Mouse (Mus musculus) spleen, adult 18-20 months (tissue): ENCODE data around the gene Mau2.
"Not testable (repeated sequence)": the region's sequence is repeated elsewhere in the genome, so short reads cannot be mapped to it uniquely, and the experiment has no call there.

ENCODE experiments used
- DNase-seq, 2 experiments: peaks; one replicate each; pipeline ENCODE4 v3.0.0; 2022; ENCODE audit warnings: mixed read lengths in 2 of 2

The Mau2 gene

GRCm38 (mm10) chr8:70023596-70023995 lies 18.9 kb downstream of the Mau2 start:
- no peak for DNase-seq

- no peak for DNase-seq
Measured at GRCm38 (mm10) chr8:70015017-70015416, 27.5 kb downstream of the Mau2 start.

GRCm38 (mm10) chr8:70012763-70013162 lies 29.8 kb downstream of the Mau2 start:
- DNase-seq = no peak

- no peak for DNase-seq
Measured at GRCm38 (mm10) chr8:70012350-70012749, 30.2 kb downstream of the Mau2 start.

GRCm38 (mm10) chr8:70010796-70011195 lies 31.7 kb downstream of the Mau2 start:
- DNase-seq = not testable (repeated sequence)

- no peak for DNase-seq
Measured at GRCm38 (mm10) chr8:70005178-70005577, 37.4 kb downstream of the Mau2 start.

GRCm38 (mm10) chr8:70004345-70004744 lies 38.2 kb downstream of the Mau2 start:
- DNase-seq = no peak

- DNase-seq = peak in 1 of 2 experiments; percentile 18
Measured at GRCm38 (mm10) chr8:70003204-70003657, 39.3 kb downstream of the Mau2 start.

GRCm38 (mm10) chr8:70001892-70002191 lies 40.7 kb downstream of the Mau2 start:
- not testable (repeated sequence) for DNase-seq

GRCm38 (mm10) chr8:70001176-70001891 lies 41.2 kb downstream of the Mau2 start:
- DNase-seq = peak; percentile 59 to 60

GRCm38 (mm10) chr8:70000226-70000625 lies 42.3 kb downstream of the Mau2 start:
- DNase-seq = no peak

- DNase-seq = no peak
Measured at GRCm38 (mm10) chr8:69999236-69999635, 43.3 kb downstream of the Mau2 start.

- no peak for DNase-seq
Measured at GRCm38 (mm10) chr8:69998706-69999105, 43.8 kb downstream of the Mau2 start.

GRCm38 (mm10) chr8:69996589-69997285 lies 45.8 kb downstream of the Mau2 start:
- DNase-seq = no peak

GRCm38 (mm10) chr8:69995776-69996588 lies 46.6 kb downstream of the Mau2 start, which contains the start of gene Gatad2a:
Gene Gatad2a, minus strand, starts transcription at chr8:69996384.
- DNase-seq = peak; percentile 99 to 100

GRCm38 (mm10) chr8:69995422-69995775 lies 47.1 kb downstream of the Mau2 start:
- no peak for DNase-seq

GRCm38 (mm10) chr8:69988936-69989335 lies 53.6 kb downstream of the Mau2 start:
- DNase-seq = not testable (repeated sequence)

GRCm38 (mm10) chr8:69987744-69988143 lies 54.8 kb downstream of the Mau2 start:
- no peak for DNase-seq

- DNase-seq = no peak
Measured at GRCm38 (mm10) chr8:69984876-69985553, 57.5 kb downstream of the Mau2 start.

- DNase-seq = no peak
Measured at GRCm38 (mm10) chr8:69978456-69978855, 64.1 kb downstream of the Mau2 start.

GRCm38 (mm10) chr8:69974806-69975205 lies 67.7 kb downstream of the Mau2 start:
- no peak for DNase-seq

- DNase-seq = peak; percentile 96 to 99
Measured at GRCm38 (mm10) chr8:69974194-69974614, 68.3 kb downstream of the Mau2 start.
